Mouse (Mus musculus) intestine, embryonic 16.5 days (tissue): ENCODE data around the gene Krtap28-13. TPM values are rescaled to one million over a fixed set of nuclear protein-coding genes. Genes with fewer than 3 reads are reported as not detected.
A peak's percentile ranks its signal among the peaks of the same experiment; 100 is the strongest.

ENCODE experiments used
- ATAC-seq: fragments of 200-750 bp; cut with Nextera tagmentation; 2 replicates; pipeline ENCODE4 v1.8.0; 2017; ENCODE audit warnings: moderate TSS enrichment, moderate library complexity
- H3K27ac ChIP-seq: fragments of 300-500 bp; sonication (generic); 2 replicates; pipeline ENCODE4 v1.5.1; 2014; ENCODE audit warnings: mild to moderate bottlenecking, low read length
- H3K27me3 ChIP-seq: fragments of 300-500 bp; sonication (generic); replicated peaks from 2 replicates; pipeline ENCODE4 v1.6.1; 2014; ENCODE audit warnings: low read length, control low read depth, mixed read lengths; ENCODE audit not compliant: control insufficient read depth, insufficient read depth
- H3K36me3 ChIP-seq: fragments of 300-500 bp; sonication (generic); 2 replicates; pipeline ENCODE4 v1.6.1; 2014; ENCODE audit warnings: low read length, control low read depth; ENCODE audit not compliant: control insufficient read depth, insufficient read depth
- H3K4me1 ChIP-seq: fragments of 300-500 bp; sonication (generic); 2 replicates; pipeline ENCODE4 v1.6.1; 2014; ENCODE audit warnings: low read length, control low read depth, mixed read lengths; ENCODE audit not compliant: control insufficient read depth, insufficient read depth
- H3K4me2 ChIP-seq: fragments of 300-500 bp; sonication (generic); 2 replicates; pipeline ENCODE4 v1.6.1; 2014; ENCODE audit warnings: low read depth, low read length, control low read depth
- H3K4me3 ChIP-seq: fragments of 300-500 bp; sonication (generic); 2 replicates; pipeline ENCODE4 v1.5.1; 2014; ENCODE audit warnings: mild to moderate bottlenecking, low read length
- H3K9ac ChIP-seq: fragments of 300-500 bp; sonication (generic); 2 replicates; pipeline ENCODE4 v1.6.1; 2014; ENCODE audit warnings: low read depth, low read length
- H3K9me3 ChIP-seq: fragments of 300-500 bp; sonication (generic); 2 replicates; pipeline ENCODE4 v1.6.1; 2016; ENCODE audit warnings: low read length, control low read depth; ENCODE audit not compliant: control insufficient read depth
- WGBS: fragments of 180-500 bp; shearing (Covaris S2); extraction: QIAGEN DNeasy Blood & Tissue Kit; methylation state at CpG from one replicate; pipeline ENCODE4 v1.1.7; 2014; 5-methylcytosine and 5-hydroxymethylcytosine counted together
- polyA plus RNA-seq: library from polyadenylated mRNA; unstranded; fragments of >200 nt; fragmentation: Nextera tagmentation; extraction: Ambion mirVana; gene quantifications from 2 replicates; pipeline ENCODE4 v1.2.1, GENCODE M21; 2015

Gene Krtap28-13
- polyA plus RNA-seq, 1 experiment from 2014 or later: not detected

DNA sequence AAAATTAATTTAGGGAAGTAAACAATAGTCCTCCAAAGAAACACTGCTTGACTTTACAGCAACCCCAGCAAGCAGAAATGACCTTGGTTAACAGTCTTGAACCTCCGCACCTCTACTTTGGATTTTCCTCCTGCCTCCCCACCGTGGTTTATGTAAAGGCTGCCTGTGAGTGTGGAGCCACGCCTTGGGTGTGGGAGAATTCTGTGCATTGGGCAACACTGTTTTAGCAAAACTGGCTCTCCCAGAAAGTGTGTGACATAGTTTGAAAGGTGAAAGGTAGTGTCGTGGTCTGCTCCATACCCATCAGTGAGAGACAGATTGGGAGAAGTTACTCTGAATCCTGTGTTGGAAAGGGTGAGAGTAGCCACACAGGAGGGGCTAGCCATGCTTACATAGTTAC lies 21.6 kb upstream of the Krtap28-13 start:
- H3K9me3 ChIP-seq: no peaks in the 10 kb centered on the region
- no peak overlapping the region for H3K27ac ChIP-seq
- H3K4me1 ChIP-seq: 0 out of 2 replicates have a peak, but pooled peaks cover 6% of the 10 kb centered on the region
- no peak overlapping the region for H3K9ac ChIP-seq
- no peak overlapping the region for H3K4me2 ChIP-seq
- ATAC-seq: peak; percentile 36; the same call in 1 of the 2 replicates
- H3K36me3 ChIP-seq: no peaks in the 10 kb centered on the region
- 61% methylated on average over 4 of the region's 4 CpGs for WGBS
- no peak overlapping the region for H3K4me3 ChIP-seq
- H3K27me3 ChIP-seq: no peaks in the 10 kb centered on the region

DNA sequence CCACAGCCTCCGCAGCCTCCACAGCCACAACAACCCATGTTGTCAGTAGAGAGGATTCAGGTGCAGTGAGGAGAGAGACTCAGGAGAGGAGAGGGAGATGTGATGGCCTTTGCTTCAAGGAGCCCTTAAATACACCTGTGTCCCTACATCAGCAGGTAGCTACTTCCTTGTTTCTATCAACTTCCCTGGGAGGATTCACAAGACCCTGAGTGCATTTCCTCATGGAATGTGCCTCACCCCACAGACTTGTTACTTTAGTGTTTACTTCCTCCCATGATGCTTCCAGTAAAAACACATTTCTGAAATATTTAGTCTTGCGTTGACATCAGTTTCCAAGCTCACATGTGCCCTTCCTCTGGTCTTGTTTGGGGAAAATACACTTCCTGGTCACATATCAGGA lies 18.4 kb upstream of the Krtap28-13 start, which contains the start of gene Krtap28-10:
Krtap28-10 (minus strand) TSS at position 101 of the 400 bp plus-strand sequence.
- H3K4me1 ChIP-seq: 0 out of 2 replicates have a peak, but pooled peaks cover 6% of the 10 kb centered on the region
- 97% methylated on average over 2 of the region's 2 CpGs for WGBS

DNA sequence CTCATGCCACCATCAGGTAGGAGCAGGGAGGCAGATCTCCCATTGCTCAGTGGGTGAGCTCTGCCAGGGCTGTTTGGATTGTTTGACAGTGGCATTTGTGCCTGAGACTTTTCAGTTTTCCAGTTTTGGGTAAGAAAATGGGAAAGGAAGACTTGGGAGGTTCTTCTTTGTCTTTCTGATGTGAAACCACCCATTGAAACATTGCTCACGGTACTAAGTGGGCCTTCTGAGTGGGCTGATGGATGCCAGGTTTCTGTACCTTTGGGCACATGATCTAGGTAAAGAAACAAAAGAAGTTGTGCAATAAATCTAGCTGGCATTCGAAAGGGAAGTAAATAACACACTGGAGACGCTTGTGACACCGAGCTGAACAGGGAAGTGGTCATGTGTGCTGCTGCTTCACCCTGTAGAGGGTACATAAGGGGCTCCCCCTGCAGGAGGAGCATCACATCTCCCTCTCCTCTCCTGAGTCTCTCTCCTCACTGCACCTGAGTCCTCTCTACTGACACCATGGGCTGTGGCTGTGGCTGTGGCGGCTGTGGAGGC lies 15.8 kb upstream of the Krtap28-13 start, which contains the start of gene Gm47969:
Gm47969 (plus strand) TSS at position 51 of the 546 bp plus-strand sequence.
- H3K27ac ChIP-seq: no peak within 1 kb of the TSS
- H3K27me3 ChIP-seq: no peaks in the 10 kb centered on the region
- no peak within 1 kb of the TSS for H3K4me3 ChIP-seq
- H3K9ac ChIP-seq: no peak within 1 kb of the TSS
- ATAC-seq: no peak
- no peaks in the 10 kb centered on the region for H3K9me3 ChIP-seq
- 75% methylated on average over 5 of the region's 5 CpGs for whole genome bisulfite sequencing
- H3K36me3 ChIP-seq: no peaks in the 10 kb centered on the region
- no peak within 1 kb of the TSS for H3K4me2 ChIP-seq
- H3K4me1 ChIP-seq: no peaks in the 10 kb centered on the region

More for the DNA sequence above, 18.4 kb upstream of the Krtap28-13 start, which contains the start of gene Krtap28-10:
- Histone ChIP-seq H3K4me2 (no peak within 1 kb of the TSS), H3K27ac (no peak within 1 kb of the TSS), H3K36me3 (no peaks in the 10 kb centered on the region), H3K27me3 (no peaks in the 10 kb centered on the region), H3K9me3 (no peaks in the 10 kb centered on the region), H3K9ac (no peak within 1 kb of the TSS), H3K4me3 (no peak within 1 kb of the TSS)
- ATAC-seq: no peak

DNA sequence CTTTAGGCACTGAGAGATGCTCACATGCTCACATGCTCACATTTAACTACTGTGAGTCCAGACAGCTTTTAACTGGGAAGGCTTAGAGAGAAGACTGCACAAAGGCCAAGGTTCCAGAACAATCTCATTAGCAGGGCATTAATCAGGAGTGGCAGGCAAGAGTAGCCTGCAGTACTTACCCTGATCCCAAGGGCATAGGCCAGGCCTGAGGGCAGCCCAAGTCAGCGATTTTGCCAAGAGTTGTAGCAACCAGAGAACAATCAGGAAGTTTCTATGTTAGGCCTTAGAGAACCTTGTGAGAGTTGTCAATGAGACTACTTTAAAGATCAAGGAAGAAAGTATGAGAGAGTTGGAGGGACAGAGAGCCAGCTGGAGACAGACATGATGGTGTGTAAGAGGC lies 2.2 kb upstream of the Krtap28-13 start:
- H3K9ac ChIP-seq: no peak overlapping the region
- no peak for ATAC-seq
- no peaks in the 10 kb centered on the region for H3K27me3 ChIP-seq
- H3K4me2 ChIP-seq: no peak overlapping the region
- no peaks in the 10 kb centered on the region for H3K36me3 ChIP-seq
- H3K9me3 ChIP-seq: no peaks in the 10 kb centered on the region
- no peaks in the 10 kb centered on the region; the same call in 1 of the 2 replicates for H3K4me1 ChIP-seq
- no peak overlapping the region for H3K4me3 ChIP-seq
- H3K27ac ChIP-seq: no peak overlapping the region
- WGBS: 57% methylated on average over 1 of the region's 1 CpGs

DNA sequence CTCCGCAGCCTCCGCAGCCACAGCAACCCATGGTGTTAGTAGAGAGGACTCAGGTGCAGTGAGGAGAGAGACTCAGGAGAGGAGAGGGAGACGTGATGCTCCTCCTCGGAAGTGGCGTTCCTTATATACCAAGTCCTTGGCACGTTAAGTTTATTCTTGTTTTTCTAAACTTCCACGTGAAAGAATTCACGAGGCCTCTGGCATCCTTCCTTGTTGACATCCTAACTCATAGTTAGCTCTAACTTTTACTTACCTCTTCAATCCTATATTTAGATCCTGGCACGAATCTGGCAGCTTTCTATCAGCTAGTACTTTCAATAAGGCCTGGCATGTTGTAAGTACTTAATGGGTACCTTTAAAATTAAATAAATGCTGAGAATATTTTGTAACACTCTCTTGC lies 1.5 kb upstream of the Krtap28-13 start, which contains the start of gene A030005K14Rik:
A030005K14Rik (minus strand) TSS at position 101 of the 400 bp plus-strand sequence.
- H3K36me3 ChIP-seq: no peaks in the 10 kb centered on the region
- no peaks in the 10 kb centered on the region; the same call in 1 of the 2 replicates for H3K4me1 ChIP-seq
- no peak for ATAC-seq
- H3K4me2 ChIP-seq: no peak within 1 kb of the TSS
- no peak within 1 kb of the TSS for H3K4me3 ChIP-seq
- no peaks in the 10 kb centered on the region for H3K9me3 ChIP-seq
- WGBS: 87% methylated on average over 9 of the region's 9 CpGs
- H3K9ac ChIP-seq: no peak within 1 kb of the TSS
- H3K27ac ChIP-seq: no peak within 1 kb of the TSS
- H3K27me3 ChIP-seq: no peaks in the 10 kb centered on the region

DNA sequence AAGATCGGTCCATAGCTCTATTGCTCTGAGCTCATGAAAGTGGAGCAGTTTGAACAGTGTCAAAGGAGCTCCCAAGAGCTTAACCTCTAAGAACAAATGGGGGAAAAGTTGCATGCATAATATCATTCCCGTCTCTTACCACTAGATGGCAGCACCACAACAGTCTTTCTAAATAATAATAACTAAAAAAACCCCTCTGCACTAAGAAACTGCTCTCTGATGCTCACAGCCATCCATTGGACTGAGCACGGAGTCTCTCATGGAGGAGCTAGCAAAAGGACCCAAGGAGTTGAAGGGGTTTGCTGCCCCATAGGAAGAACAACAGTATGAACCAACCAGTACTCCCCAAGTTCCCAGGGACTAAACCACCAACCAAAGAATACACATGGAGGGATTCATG lies 4.1 kb downstream of the Krtap28-13 start:
- no peak overlapping the region for H3K9ac ChIP-seq
- no peaks in the 10 kb centered on the region; the same call in 1 of the 2 replicates for H3K4me1 ChIP-seq
- no peak overlapping the region for H3K27ac ChIP-seq
- no peak overlapping the region for H3K4me2 ChIP-seq
- no peaks in the 10 kb centered on the region for H3K9me3 ChIP-seq
- no peak overlapping the region for H3K4me3 ChIP-seq
- 0 out of 2 replicates have a peak, but pooled peaks have one; percentile 26 for ATAC-seq
- no peaks in the 10 kb centered on the region for H3K36me3 ChIP-seq
- WGBS: 24% methylated on average over 3 of the region's 3 CpGs
- H3K27me3 ChIP-seq: no peaks in the 10 kb centered on the region

DNA sequence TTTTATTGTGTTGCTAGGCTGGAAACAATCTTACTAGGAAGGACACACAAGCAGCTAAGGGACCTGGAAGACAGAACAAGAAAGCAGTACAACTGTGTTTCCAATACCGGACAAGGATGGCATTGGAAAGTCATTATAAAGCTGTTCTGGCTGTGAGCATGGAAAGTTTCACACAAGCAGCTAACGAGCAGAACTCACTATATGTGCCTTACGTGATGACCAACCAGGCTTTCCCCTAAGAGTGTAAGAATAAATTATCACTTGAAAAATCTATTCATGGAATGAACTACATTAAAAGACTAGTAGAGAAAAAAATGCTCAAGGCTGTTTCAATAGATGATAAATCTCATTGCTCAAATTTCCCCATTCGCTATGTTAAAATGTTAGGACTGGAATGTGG lies 5.8 kb downstream of the Krtap28-13 start:
- no peak overlapping the region for H3K4me3 ChIP-seq
- no peaks in the 10 kb centered on the region for H3K9me3 ChIP-seq
- no peaks in the 10 kb centered on the region for H3K36me3 ChIP-seq
- no peak overlapping the region for H3K27ac ChIP-seq
- H3K27me3 ChIP-seq: no peaks in the 10 kb centered on the region
- no peak overlapping the region for H3K9ac ChIP-seq
- 93% methylated on average over 4 of the region's 4 CpGs for WGBS
- H3K4me1 ChIP-seq: no peaks in the 10 kb centered on the region
- ATAC-seq: no peak
- no peak overlapping the region for H3K4me2 ChIP-seq

DNA sequence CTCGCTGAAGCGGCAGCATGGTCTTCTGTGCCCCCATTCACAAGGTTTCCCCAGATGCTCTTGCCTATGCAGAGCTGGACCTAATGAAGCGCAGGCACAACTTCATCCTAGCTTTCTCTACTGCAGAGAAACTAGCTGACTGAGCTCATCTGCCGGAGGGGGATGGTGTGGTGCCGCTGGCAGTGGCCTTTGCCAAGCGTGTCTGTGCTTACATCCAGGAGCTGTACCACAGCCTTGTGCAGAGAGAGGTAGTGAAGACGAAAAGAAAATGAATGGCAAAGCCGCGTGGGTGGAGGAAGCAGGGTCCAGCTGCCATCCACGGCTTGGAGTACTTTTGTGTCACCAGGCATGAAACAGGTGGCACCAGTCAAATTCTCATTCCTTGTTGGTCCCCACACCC lies 6.5 kb downstream of the Krtap28-13 start:
- no peaks in the 10 kb centered on the region for H3K36me3 ChIP-seq
- WGBS: 89% methylated on average over 10 of the region's 10 CpGs
- no peak for ATAC-seq

DNA sequence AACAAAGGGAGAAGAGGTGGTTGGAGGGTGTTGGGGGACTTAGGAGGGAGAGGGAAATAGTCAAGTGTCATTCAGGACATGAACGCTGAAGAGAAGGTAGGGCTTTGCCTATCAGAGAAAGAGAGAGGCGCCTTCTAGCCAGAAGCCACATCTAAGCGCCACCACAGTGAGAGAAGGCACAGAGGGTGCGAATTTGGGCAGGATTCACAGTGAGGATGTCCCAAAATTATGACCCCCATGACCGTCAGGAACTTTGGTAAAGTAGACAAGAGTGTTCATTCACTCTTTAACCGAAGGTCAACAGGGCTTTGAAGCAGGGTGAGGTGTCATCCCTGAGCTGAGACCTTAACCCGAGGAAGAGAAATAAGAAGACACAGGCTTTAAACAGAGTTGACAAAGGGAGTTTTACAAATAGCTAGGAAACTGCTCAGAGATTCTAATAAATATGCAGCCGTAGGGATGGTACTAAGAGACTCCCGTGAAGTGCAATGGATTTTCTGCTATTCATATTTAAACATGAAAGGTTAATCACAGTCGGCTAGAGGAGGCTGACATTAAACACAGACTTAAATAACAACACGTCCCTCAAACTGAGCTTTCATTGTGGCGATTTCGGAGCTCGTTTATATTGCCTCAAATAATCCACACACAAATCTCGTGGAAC lies 14.9 kb downstream of the Krtap28-13 start:
- Histone ChIP-seq H3K4me2 (peak overlapping the region; percentile 43), H3K27me3 (no peaks in the 10 kb centered on the region), H3K4me1 (no peaks in the 10 kb centered on the region), H3K4me3 (peak overlapping the region; percentile 16), H3K9me3 (no peaks in the 10 kb centered on the region), H3K27ac (no peak overlapping the region), H3K9ac (no peak overlapping the region), H3K36me3 (no peaks in the 10 kb centered on the region)
- peak; percentile 12; the same call in 1 of the 2 replicates for ATAC-seq
- WGBS: 39% methylated on average over 15 of the region's 15 CpGs

More for the DNA sequence above, 6.5 kb downstream of the Krtap28-13 start:
- H3K4me1 ChIP-seq: no peaks in the 10 kb centered on the region
- H3K4me3 ChIP-seq: no peak overlapping the region
- H3K9me3 ChIP-seq: no peaks in the 10 kb centered on the region
- H3K27ac ChIP-seq: no peak overlapping the region
- H3K27me3 ChIP-seq: no peaks in the 10 kb centered on the region
- H3K4me2 ChIP-seq: no peak overlapping the region
- no peak overlapping the region for H3K9ac ChIP-seq
